ENCODE assay signal across 8 mouse cellular contexts in genomic region chr3:87905880-87906485, GRCm38 (mm10). TPM values are rescaled to one million over a fixed set of nuclear protein-coding genes. Genes with fewer than 3 reads are reported as not detected.
DNase-seq lines count a peak whose midpoint lies in the region; ATAC-seq lines count a peak whose summit lies in the region.

Gene Hdgf, plus strand, starts transcription at chr3:87906321.

- H3K27me3 ChIP-seq in forebrain, embryonic 11.5 days (ENCODE audit: control insufficient read depth, insufficient read depth, low read length), result no peaks in the 10 kb centered on the region
- H3K27me3 ChIP-seq in heart, embryonic 16.5 days (ENCODE audit: control insufficient read depth, insufficient read depth, low read length), result no peaks in the 10 kb centered on the region
- H3K27me3 ChIP-seq in liver, embryonic 15.5 days, result no peaks in the 10 kb centered on the region
- no peaks in the 10 kb centered on the region for H3K27me3 ChIP-seq in neural tube, embryonic 12.5 days (replicated peaks)

- H3K4me1 ChIP-seq in forebrain, embryonic 11.5 days (replicated peaks; ENCODE audit: control insufficient read depth, insufficient read depth, low read length), result peaks cover 22% of the 10 kb centered on the region
- H3K4me1 ChIP-seq in heart, embryonic 16.5 days (ENCODE audit: control insufficient read depth, insufficient read depth, low read length), result peaks cover 32% of the 10 kb centered on the region
- peaks cover 75% of the 10 kb centered on the region for H3K4me1 ChIP-seq in liver, embryonic 15.5 days (replicated peaks)
- peaks cover 38% of the 10 kb centered on the region for H3K4me1 ChIP-seq in neural tube, embryonic 12.5 days

- H3K27ac ChIP-seq in forebrain, embryonic 11.5 days (ENCODE audit: low read depth, low read length), result peak within 1 kb of the TSS; percentile 89
- H3K27ac ChIP-seq in heart, embryonic 16.5 days (ENCODE audit: low read length), result peak within 1 kb of the TSS; percentile 96
- peak within 1 kb of the TSS; percentile 85 for H3K27ac ChIP-seq in liver, embryonic 15.5 days (replicated peaks)
- H3K27ac ChIP-seq in neural tube, embryonic 12.5 days, result peak within 1 kb of the TSS; percentile 91

- under 1% methylated on average over 54 of the region's 57 CpGs for WGBS in forebrain, embryonic 11.5 days
- WGBS in heart, embryonic 16.5 days, result under 1% methylated on average over 56 of the region's 57 CpGs
- under 1% methylated on average over 57 of the region's 57 CpGs for WGBS in liver, embryonic 15.5 days (ENCODE audit: insufficient replicate concordance)
- under 1% methylated on average over 56 of the region's 57 CpGs for WGBS in neural tube, embryonic 12.5 days

- no peaks in the 10 kb centered on the region for H3K9me3 ChIP-seq in forebrain, embryonic 11.5 days (ENCODE audit: control insufficient read depth, low read length)
- no peaks in the 10 kb centered on the region for H3K9me3 ChIP-seq in heart, embryonic 16.5 days (replicated peaks; ENCODE audit: control insufficient read depth, low read length)
- H3K9me3 ChIP-seq in liver, embryonic 15.5 days (replicated peaks), result no peaks in the 10 kb centered on the region
- H3K9me3 ChIP-seq in neural tube, embryonic 12.5 days, result no peaks in the 10 kb centered on the region

- peak within 1 kb of the TSS; percentile 99 for H3K9ac ChIP-seq in forebrain, embryonic 11.5 days (ENCODE audit: low read length)
- H3K9ac ChIP-seq in heart, embryonic 16.5 days (ENCODE audit: low read length), result peak within 1 kb of the TSS; percentile 91
- peak within 1 kb of the TSS; percentile 99 for H3K9ac ChIP-seq in liver, embryonic 15.5 days
- peak within 1 kb of the TSS; percentile 94 for H3K9ac ChIP-seq in neural tube, embryonic 12.5 days

- DNase-seq in CD8-positive naive resting alpha-beta T cell, adult 2 months (ENCODE audit: low read depth in 2 of 2, low spot score in 2 of 2), result peak; percentile 93 to 94
- peak; percentile 94 for DNase-seq in c-Kit-positive CD71-negative TER-119-negative erythroid progenitor cells, embryonic 14.5 days (ENCODE audit: low read depth)
- peak; percentile 99 for DNase-seq in forebrain, embryonic 11.5 days (ENCODE audit: low spot score)
- DNase-seq in kidney, postnatal 36 days, result peak; percentile 96
- DNase-seq in telencephalon, adult 2 months (ENCODE audit: low read depth, low spot score), result peak; percentile 93

- no peaks in the 10 kb centered on the region for H3K36me3 ChIP-seq in forebrain, embryonic 11.5 days (ENCODE audit: control insufficient read depth, insufficient read depth, low read length)
- H3K36me3 ChIP-seq in heart, embryonic 16.5 days (ENCODE audit: control insufficient read depth, insufficient read depth), result no peaks in the 10 kb centered on the region
- peaks cover 3% of the 10 kb centered on the region; the same call in 1 of the 2 replicates for H3K36me3 ChIP-seq in liver, embryonic 15.5 days (replicated peaks)
- no peaks in the 10 kb centered on the region for H3K36me3 ChIP-seq in neural tube, embryonic 12.5 days

- H3K4me2 ChIP-seq in forebrain, embryonic 11.5 days (ENCODE audit: low read depth, low read length, severe bottlenecking), result peak within 1 kb of the TSS; percentile 78
- peak within 1 kb of the TSS; percentile 93 for H3K4me2 ChIP-seq in heart, embryonic 16.5 days (ENCODE audit: low read depth, low read length)
- H3K4me2 ChIP-seq in liver, embryonic 15.5 days, result peak within 1 kb of the TSS; percentile 83
- peak within 1 kb of the TSS; percentile 96 for H3K4me2 ChIP-seq in neural tube, embryonic 12.5 days (replicated peaks)

- H3K4me3 ChIP-seq in forebrain, embryonic 11.5 days (ENCODE audit: low read depth, low read length), result peak within 1 kb of the TSS; percentile 99
- peak within 1 kb of the TSS; percentile 77 for H3K4me3 ChIP-seq in heart, embryonic 16.5 days (ENCODE audit: low read length)
- peak within 1 kb of the TSS; percentile 95 for H3K4me3 ChIP-seq in liver, embryonic 15.5 days (replicated peaks)
- peak within 1 kb of the TSS; percentile 84 for H3K4me3 ChIP-seq in neural tube, embryonic 12.5 days

- ATAC-seq in forebrain, embryonic 11.5 days (replicated peaks; ENCODE audit: low FRiP score), result peak; percentile 94
- peak; percentile 92 for ATAC-seq in heart, embryonic 16.5 days (replicated peaks; ENCODE audit: extremely low read depth, insufficient read depth, low FRiP score)
- ATAC-seq in liver, embryonic 15.5 days (ENCODE audit: insufficient read depth), result peak; percentile 85
- ATAC-seq in neural tube, embryonic 12.5 days (ENCODE audit: low FRiP score, low read depth), result peak; percentile 95

RNA-seq across cellular contexts. Expression of gene Hdgf, which starts in this region (rescaled TPM):
- 325 and 329 TPM in 2 replicates for polyA plus RNA-seq in forebrain, embryonic 11.5 days (2014; fragmentation: Nextera tagmentation; extraction: Ambion mirVana)
- polyA plus RNA-seq in heart, embryonic 16.5 days (2015; fragmentation: Nextera tagmentation; extraction: Ambion mirVana), result 74.3 and 134 TPM in 2 replicates
- 213 and 216 TPM in 2 replicates for polyA plus RNA-seq in liver, embryonic 15.5 days (2015; fragmentation: Nextera tagmentation; extraction: Ambion mirVana)
- 225 and 233 TPM in 2 replicates for polyA plus RNA-seq in neural tube, embryonic 12.5 days (2016; fragmentation: Nextera tagmentation; extraction: Ambion mirVana)

Comparison
In these comparisons a context has a peak if more than half of its experiments do, and no peak if none do; other contexts are left out.
1. Peak in every context shown above with its lines: DNase-seq, ATAC-seq, H3K4me3 ChIP-seq and H3K27ac ChIP-seq.